Mouse (Mus musculus) gastrocnemius, adult 18-20 months (tissue): ENCODE results near the gene Gm4027. TPM values are rescaled to one million over a fixed set of nuclear protein-coding genes. Genes with fewer than 3 reads are reported as not detected.
"Not testable (repeated sequence)": the region's sequence is repeated elsewhere in the genome, so short reads cannot be mapped to it uniquely, and the experiment has no call there.

Experiments used
- DNase-seq: peaks from one replicate; pipeline ENCODE4 v3.0.0; 2021; ENCODE audit warnings: low spot score
- long read RNA-seq, 2 experiments: library from polyadenylated mRNA; stranded (forward); transcript quantifications; one replicate each; pipeline ENCODE4 v2.0.0; 2021
- total RNA-seq, 2 experiments: library from RNA; stranded (reverse); gene quantifications; 2 replicates each; pipeline ENCODE4 v1.2.3; 2021

Gm4027 gene
- total RNA-seq: not detected
- long read RNA-seq, experiment 1: 0 reads
- long read RNA-seq, experiment 2: 0 reads

GRCm38 (mm10) chr12:87618569-87618968 lies at the start of gene Gm4027:
Gene Gm4027 (plus strand): TSS chr12:87618869.
- not testable (repeated sequence) for DNase-seq

GRCm38 (mm10) chr12:87601388-87601787 lies 17.3 kb upstream of the Gm4027 start:
- not testable (repeated sequence) for DNase-seq

- DNase-seq: not testable (repeated sequence)
These were observed 16.3 kb upstream of the Gm4027 start, which contains the start of gene Oog1 for GRCm38 (mm10) chr12:87602388-87602787. Gene Oog1 (plus strand): TSS chr12:87602688.

- not testable (repeated sequence) for DNase-seq
These were observed 25.9 kb downstream of the Gm4027 start, which contains the start of gene Gm16381 for GRCm38 (mm10) chr12:87644520-87644919. Gene Gm16381 (minus strand): TSS chr12:87644620.

GRCm38 (mm10) chr12:87652916-87653703 lies 34.4 kb downstream of the Gm4027 start:
- DNase-seq: not testable (repeated sequence)

Other genes starting within 250 kb of the Gm4027 start
- gene Sptlc2, start 230.5 kb upstream of the Gm4027 start, total RNA-seq: 1 to 10 TPM; 7.9 to 10.0 TPM
- gene Slirp, start 175.0 kb upstream of the Gm4027 start, total RNA-seq: 100 to 1,000 TPM; 159 to 162 TPM
- 1 to 10 TPM; 4.1 to 5.5 TPM for gene Alkbh1, start 174.9 kb upstream of the Gm4027 start, total RNA-seq
- 10 to 100 TPM; 48.5 to 49.7 TPM for gene Snw1, start 146.6 kb upstream of the Gm4027 start, total RNA-seq
- gene Gm5788, start 124.1 kb upstream of the Gm4027 start, total RNA-seq: not detected
- gene Gm8300, start 104.6 kb upstream of the Gm4027 start, total RNA-seq: not detected
- not detected for gene Oog1, start 16.2 kb upstream of the Gm4027 start, total RNA-seq
- gene Gm16381, start 25.8 kb downstream of the Gm4027 start, total RNA-seq: not detected
- gene Gm21319, start 156.9 kb downstream of the Gm4027 start, total RNA-seq: not detected
- not detected for gene Gm21936, start 176.6 kb downstream of the Gm4027 start, total RNA-seq
- not detected for gene BB287469, start 197.7 kb downstream of the Gm4027 start, total RNA-seq
- gene Gm2001, start 223.5 kb downstream of the Gm4027 start, total RNA-seq: not detected